ENCODE assay signal across 8 mouse cellular contexts in the genomic region with DNA sequence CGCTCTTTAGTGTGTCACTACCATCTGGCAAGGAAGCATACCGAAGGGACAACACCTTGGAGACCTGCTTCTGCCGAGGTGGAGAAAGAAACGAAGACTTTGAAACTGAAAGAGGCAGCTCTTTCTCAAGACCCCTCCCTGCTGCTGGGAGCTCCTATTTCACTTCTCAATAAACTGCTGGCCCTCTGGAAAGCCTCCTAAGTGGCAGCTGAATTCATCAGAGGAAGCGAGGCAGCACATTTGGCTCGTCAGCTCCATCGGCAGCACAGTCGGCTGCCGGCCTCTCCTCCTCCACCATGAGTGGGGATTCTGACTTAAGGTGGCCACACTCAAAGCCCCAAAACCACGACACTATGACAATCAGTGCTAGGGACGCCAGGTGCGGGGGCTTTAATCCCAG. TPM values are rescaled to one million over a fixed set of nuclear protein-coding genes. Genes with fewer than 3 reads are reported as not detected.
DNase-seq lines count a peak whose midpoint lies in the region; ATAC-seq lines count a peak whose summit lies in the region.

No protein-coding gene starts in this region.

- H3K36me3 ChIP-seq in embryonic facial prominence, embryonic 11.5 days (replicated peaks; ENCODE audit: control insufficient read depth, insufficient read depth, low read depth, low read length) = no peaks in the 10 kb centered on the region

- no peak overlapping the region for H3K9ac ChIP-seq in embryonic facial prominence, embryonic 11.5 days (replicated peaks; ENCODE audit: low read length)

- H3K9me3 ChIP-seq in embryonic facial prominence, embryonic 11.5 days (replicated peaks; ENCODE audit: control insufficient read depth, low read length) = no peaks in the 10 kb centered on the region

- no peak for ATAC-seq in embryonic facial prominence, embryonic 11.5 days (replicated peaks; ENCODE audit: insufficient number of reproducible peaks, low FRiP score, low TSS enrichment, low read depth)

- no peaks in the 10 kb centered on the region for H3K27me3 ChIP-seq in embryonic facial prominence, embryonic 11.5 days (ENCODE audit: control insufficient read depth, insufficient read depth, low read length)

- H3K4me1 ChIP-seq in brown adipose tissue, adult 24 weeks (ENCODE audit: control insufficient read depth, insufficient read depth, insufficient read length, low read length) = no peaks in the 10 kb centered on the region
- no peaks in the 10 kb centered on the region for H3K4me1 ChIP-seq in embryonic facial prominence, embryonic 11.5 days (ENCODE audit: control insufficient read depth, insufficient read depth, low read length)

- DNase-seq in kidney, adult 9 months = peak; percentile 2
- DNase-seq in kidney, adult 18-20 months = no peak
- DNase-seq in embryonic facial prominence, embryonic 11.5 days (ENCODE audit: low spot score) = peak; percentile 43
- DNase-seq in kidney, postnatal 4 days = peak; percentile 42 to 56
- DNase-seq in right cerebral cortex, adult 2 months (ENCODE audit: low spot score in 2 of 2) = no peak
- no peak for DNase-seq in left cerebral cortex, adult 11 months (ENCODE audit: low spot score)
- no peak for DNase-seq in right cerebral cortex, postnatal 36 days (ENCODE audit: low spot score in 2 of 2)

- H3K27ac ChIP-seq in brown adipose tissue, adult 24 weeks (replicated peaks; ENCODE audit: low read depth, low read length) = no peak overlapping the region; the same call in 1 of the 2 replicates
- no peak overlapping the region for H3K27ac ChIP-seq in embryonic facial prominence, embryonic 11.5 days (replicated peaks; ENCODE audit: low read depth, low read length)

- WGBS in embryonic facial prominence, embryonic 11.5 days = 55% methylated on average over 12 of the region's 12 CpGs

- no peak overlapping the region for H3K4me2 ChIP-seq in embryonic facial prominence, embryonic 11.5 days (ENCODE audit: low read depth, low read length)

- peak overlapping the region; percentile 27; the same call in 1 of the 2 replicates for H3K4me3 ChIP-seq in brown adipose tissue, adult 24 weeks (ENCODE audit: insufficient read depth, low read depth, low read length)
- H3K4me3 ChIP-seq in embryonic facial prominence, embryonic 11.5 days (ENCODE audit: low read depth, low read length) = no peak overlapping the region

RNA-seq across cellular contexts. Expression of gene B4galt5, which starts 41.3 kb away (rescaled TPM):
- polyA plus RNA-seq in brown adipose tissue, adult 24 weeks (2012; ENCODE audit: insufficient read depth, insufficient read length, missing spikeins) = 3.8 and 6.7 TPM in 2 replicates
- polyA plus RNA-seq in embryonic facial prominence, embryonic 11.5 days (2014; fragmentation: Nextera tagmentation; extraction: Ambion mirVana) = 16.8 and 17.0 TPM in 2 replicates

Comparison
In these comparisons a context has a peak if more than half of its experiments do, and no peak if none do; other contexts are left out.
1. DNase-seq: peak in kidney, adult 9 months (single experiment), embryonic facial prominence, embryonic 11.5 days (single experiment) and kidney, postnatal 4 days (2 of 2); none in kidney, adult 18-20 months (single experiment), right cerebral cortex, adult 2 months (0 of 2), left cerebral cortex, adult 11 months (single experiment) and right cerebral cortex, postnatal 36 days (0 of 2).